Mouse (Mus musculus) olfactory bulb, adult 2 months (tissue): ENCODE measurements around the gene Rgsl1.

Experiments
- CTCF ChIP-seq: fragments of 200-500 bp; IDR thresholded peaks from 2 replicates; pipeline ENCODE4 v1.5.1; 2012; ENCODE audit warnings: low read depth, mild to moderate bottlenecking, low read length, moderate library complexity; ENCODE audit not compliant: insufficient read depth
- POLR2A ChIP-seq: fragments of 200-500 bp; IDR thresholded peaks from 2 replicates; pipeline ENCODE4 v1.6.1; 2012; ENCODE audit warnings: mild to moderate bottlenecking, low read depth, low read length, moderate library complexity; ENCODE audit not compliant: insufficient read depth

GRCm38 (mm10) chr1:153794241-153794640, 49.7 kb downstream of the Rgsl1 start:
- TF ChIP-seq CTCF (no peak), POLR2A (no peak)
